ENCODE assay signal across 15 mouse cellular contexts in the genomic region with DNA sequence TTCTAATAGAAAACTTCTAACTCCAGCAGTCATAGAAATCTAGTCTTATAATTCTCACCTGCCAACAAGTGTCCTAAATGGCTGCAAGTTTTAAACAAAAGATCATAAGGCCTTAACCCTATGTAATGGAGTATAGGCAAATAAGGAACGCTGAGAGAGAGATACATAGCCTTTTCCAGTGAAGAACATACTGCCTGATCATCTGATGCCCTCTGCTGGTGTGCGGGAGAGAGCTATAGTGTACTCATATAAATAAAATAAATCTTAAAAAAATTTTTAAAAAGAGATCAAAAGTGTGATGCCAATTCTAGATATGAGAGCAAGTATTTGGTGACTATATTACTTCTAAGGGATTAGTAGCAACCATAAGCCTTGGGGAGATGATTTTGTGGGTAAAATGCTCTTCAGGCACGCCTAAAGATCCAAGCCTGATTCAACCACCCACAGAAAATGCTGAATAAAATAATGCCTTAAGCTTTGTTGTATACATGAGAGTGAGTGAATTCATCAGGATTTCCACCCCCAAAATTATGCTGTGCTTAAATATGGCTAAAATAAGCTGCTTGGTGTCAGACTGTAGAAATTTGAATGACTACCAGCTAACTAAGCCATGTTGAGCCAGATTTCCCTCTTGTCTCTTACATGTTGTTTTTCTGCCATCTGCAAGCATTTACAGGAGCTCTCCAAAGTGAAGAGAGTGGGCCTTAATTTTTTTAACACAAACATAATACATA.
DNase-seq lines count a peak whose midpoint lies in the region; ATAC-seq and TF ChIP-seq lines count a peak whose summit lies in the region.
"Had no signal": no experiment of that assay in that cellular context is flagged by ENCODE, and none has a peak within 500 bp of the region (broad histone marks: within the 10 kb centered on the region; RNA-seq: fewer than 3 reads in every experiment).

No protein-coding gene starts in this region.

- H3K4me3 ChIP-seq in hindbrain, postnatal 0 days (ENCODE audit: low read length), result no peak overlapping the region
- no peak overlapping the region for H3K4me3 ChIP-seq in hindbrain, embryonic 12.5 days
- H3K4me3 ChIP-seq in midbrain, embryonic 14.5 days (replicated peaks; ENCODE audit: low read depth, low read length), result no peak overlapping the region
- H3K4me3 ChIP-seq in midbrain, embryonic 13.5 days (replicated peaks), result no peak overlapping the region
- H3K4me3 ChIP-seq in embryonic facial prominence, embryonic 11.5 days (ENCODE audit: low read depth, low read length), result no peak overlapping the region
- H3K4me3 ChIP-seq: erythroblast, embryonic 14.5 days; limb, embryonic 13.5 days had no signal

- no peaks in the 10 kb centered on the region for H3K36me3 ChIP-seq in hindbrain, postnatal 0 days (ENCODE audit: insufficient read depth, low read length)
- no peaks in the 10 kb centered on the region for H3K36me3 ChIP-seq in hindbrain, embryonic 12.5 days
- no peaks in the 10 kb centered on the region for H3K36me3 ChIP-seq in midbrain, embryonic 14.5 days (ENCODE audit: control insufficient read depth, insufficient read depth, low read length)
- H3K36me3 ChIP-seq in midbrain, embryonic 13.5 days, result no peaks in the 10 kb centered on the region
- no peaks in the 10 kb centered on the region for H3K36me3 ChIP-seq in embryonic facial prominence, embryonic 11.5 days (replicated peaks; ENCODE audit: control insufficient read depth, insufficient read depth, low read depth, low read length)
- H3K36me3 ChIP-seq: limb, embryonic 13.5 days had no signal

- no peaks in the 10 kb centered on the region for H3K9me3 ChIP-seq in hindbrain, postnatal 0 days (ENCODE audit: low read length)
- no peaks in the 10 kb centered on the region for H3K9me3 ChIP-seq in hindbrain, embryonic 12.5 days (replicated peaks)
- H3K9me3 ChIP-seq in midbrain, embryonic 14.5 days (ENCODE audit: control insufficient read depth, low read length), result no peaks in the 10 kb centered on the region
- H3K9me3 ChIP-seq in midbrain, embryonic 13.5 days, result no peaks in the 10 kb centered on the region
- H3K9me3 ChIP-seq in embryonic facial prominence, embryonic 11.5 days (replicated peaks; ENCODE audit: control insufficient read depth, low read length), result no peaks in the 10 kb centered on the region
- H3K9me3 ChIP-seq: limb, embryonic 13.5 days had no signal

- no peak overlapping the region for H3K27ac ChIP-seq in hindbrain, postnatal 0 days
- no peak overlapping the region for H3K27ac ChIP-seq in hindbrain, embryonic 12.5 days
- H3K27ac ChIP-seq in midbrain, embryonic 14.5 days (replicated peaks; ENCODE audit: low read depth, low read length), result no peak overlapping the region
- H3K27ac ChIP-seq in midbrain, embryonic 13.5 days, result no peak overlapping the region
- no peak overlapping the region for H3K27ac ChIP-seq in embryonic facial prominence, embryonic 11.5 days (replicated peaks; ENCODE audit: low read depth, low read length)
- H3K27ac ChIP-seq: limb, embryonic 13.5 days had no signal

- WGBS in hindbrain, postnatal 0 days, result 64% methylated on average over 3 of the region's 3 CpGs
- WGBS in hindbrain, embryonic 12.5 days, result 59% methylated on average over 3 of the region's 3 CpGs
- 62% methylated on average over 3 of the region's 3 CpGs for WGBS in midbrain, embryonic 14.5 days
- 63% methylated on average over 3 of the region's 3 CpGs for WGBS in midbrain, embryonic 13.5 days
- WGBS in embryonic facial prominence, embryonic 11.5 days, result 52% methylated on average over 3 of the region's 3 CpGs

- H3K4me2 ChIP-seq in hindbrain, postnatal 0 days (ENCODE audit: low read depth, low read length), result no peak overlapping the region
- no peak overlapping the region for H3K4me2 ChIP-seq in hindbrain, embryonic 12.5 days (replicated peaks)
- H3K4me2 ChIP-seq in midbrain, embryonic 14.5 days (ENCODE audit: low read length), result no peak overlapping the region
- no peak overlapping the region for H3K4me2 ChIP-seq in midbrain, embryonic 13.5 days (replicated peaks)
- no peak overlapping the region for H3K4me2 ChIP-seq in embryonic facial prominence, embryonic 11.5 days (ENCODE audit: low read depth, low read length)
- H3K4me2 ChIP-seq: limb, embryonic 13.5 days had no signal

- no peak overlapping the region for H3K9ac ChIP-seq in hindbrain, postnatal 0 days (replicated peaks; ENCODE audit: low read length)
- H3K9ac ChIP-seq in hindbrain, embryonic 12.5 days, result no peak overlapping the region
- no peak overlapping the region for H3K9ac ChIP-seq in midbrain, embryonic 14.5 days (replicated peaks; ENCODE audit: low read length)
- H3K9ac ChIP-seq in midbrain, embryonic 13.5 days (replicated peaks), result no peak overlapping the region
- H3K9ac ChIP-seq in embryonic facial prominence, embryonic 11.5 days (replicated peaks; ENCODE audit: low read length), result no peak overlapping the region
- H3K9ac ChIP-seq: limb, embryonic 13.5 days had no signal

- no peaks in the 10 kb centered on the region for H3K27me3 ChIP-seq in hindbrain, postnatal 0 days (ENCODE audit: insufficient read depth, low read length)
- no peaks in the 10 kb centered on the region for H3K27me3 ChIP-seq in hindbrain, embryonic 12.5 days
- H3K27me3 ChIP-seq in midbrain, embryonic 14.5 days (ENCODE audit: control insufficient read depth, insufficient read depth, low read length), result no peaks in the 10 kb centered on the region
- no peaks in the 10 kb centered on the region for H3K27me3 ChIP-seq in midbrain, embryonic 13.5 days
- no peaks in the 10 kb centered on the region for H3K27me3 ChIP-seq in embryonic facial prominence, embryonic 11.5 days (ENCODE audit: control insufficient read depth, insufficient read depth, low read length)
- H3K27me3 ChIP-seq: limb, embryonic 13.5 days had no signal

- no peak for ATAC-seq in hindbrain, postnatal 0 days
- ATAC-seq in hindbrain, embryonic 12.5 days (ENCODE audit: low FRiP score), result no peak
- ATAC-seq in midbrain, embryonic 14.5 days (ENCODE audit: low FRiP score, low TSS enrichment), result no peak
- no peak for ATAC-seq in midbrain, embryonic 13.5 days
- no peak for ATAC-seq in embryonic facial prominence, embryonic 11.5 days (replicated peaks; ENCODE audit: insufficient number of reproducible peaks, low FRiP score, low TSS enrichment, low read depth)

- peak; percentile 35 for TF ChIP-seq CTCF in hindbrain, postnatal 0 days (IDR thresholded peaks at IDR 0.05; ENCODE audit: low read depth)

- DNase-seq in hindbrain, postnatal 0 days (ENCODE audit: low spot score), result no peak
- peak; percentile 23 for DNase-seq in midbrain, embryonic 14.5 days
- DNase-seq in embryonic facial prominence, embryonic 11.5 days (ENCODE audit: low spot score), result peak; percentile 26
- DNase-seq in telencephalon, adult 2 months (ENCODE audit: low read depth, low spot score), result peak; percentile 21
- DNase-seq in heart, adult 8-10 months (ENCODE audit: low spot score), result no peak
- DNase-seq in urinary bladder, postnatal 36 days (ENCODE audit: low spot score in 2 of 2), result no peak
- DNase-seq: cerebellum, adult 11 months; gastrocnemius, postnatal 36 days; heart, postnatal 10 days; kidney, adult 18-20 months; lung, postnatal 14 days had no signal

- no peaks in the 10 kb centered on the region for H3K4me1 ChIP-seq in hindbrain, postnatal 0 days (ENCODE audit: insufficient read depth, low read length)
- no peaks in the 10 kb centered on the region for H3K4me1 ChIP-seq in hindbrain, embryonic 12.5 days
- no peaks in the 10 kb centered on the region for H3K4me1 ChIP-seq in midbrain, embryonic 14.5 days (ENCODE audit: control insufficient read depth, insufficient read depth, low read length)
- no peaks in the 10 kb centered on the region for H3K4me1 ChIP-seq in midbrain, embryonic 13.5 days (replicated peaks)
- no peaks in the 10 kb centered on the region for H3K4me1 ChIP-seq in embryonic facial prominence, embryonic 11.5 days (ENCODE audit: control insufficient read depth, insufficient read depth, low read length)
- H3K4me1 ChIP-seq: limb, embryonic 13.5 days had no signal

Comparison
In these comparisons a context has a peak if more than half of its experiments do, and no peak if none do; other contexts are left out.
1. DNase-seq: peak in midbrain, embryonic 14.5 days (single experiment), embryonic facial prominence, embryonic 11.5 days (single experiment) and telencephalon, adult 2 months (single experiment); none in hindbrain, postnatal 0 days (single experiment), heart, adult 8-10 months (single experiment) and urinary bladder, postnatal 36 days (0 of 2).